Mouse (Mus musculus) kidney, embryonic 15.5 days (tissue): Measurements from ENCODE around the gene Gata5. TPM values are rescaled to one million over a fixed set of nuclear protein-coding genes. Genes with fewer than 3 reads are reported as not detected.

Experiments
- ATAC-seq: fragments of 200-750 bp; cut with Nextera tagmentation; replicated peaks from 2 replicates; pipeline ENCODE4 v1.8.0; 2017; ENCODE audit warnings: moderate TSS enrichment; ENCODE audit not compliant: low FRiP score
- H3K27ac ChIP-seq: fragments of 300-500 bp; sonication (generic); 2 replicates; pipeline ENCODE4 v1.5.1; 2015; ENCODE audit warnings: mild to moderate bottlenecking, inconsistent platforms
- H3K27me3 ChIP-seq: fragments of 300-500 bp; sonication (generic); 2 replicates; pipeline ENCODE4 v1.6.1; 2015; ENCODE audit warnings: inconsistent platforms
- H3K36me3 ChIP-seq: fragments of 300-500 bp; sonication (generic); 2 replicates; pipeline ENCODE4 v1.6.1; 2015; ENCODE audit warnings: inconsistent platforms
- H3K4me1 ChIP-seq: fragments of 300-500 bp; sonication (generic); 2 replicates; pipeline ENCODE4 v1.6.1; 2015; ENCODE audit warnings: inconsistent platforms
- H3K4me2 ChIP-seq: fragments of 300-500 bp; sonication (generic); 2 replicates; pipeline ENCODE4 v1.6.1; 2015; ENCODE audit warnings: moderate library complexity, mild to moderate bottlenecking, inconsistent platforms
- H3K4me3 ChIP-seq: fragments of 300-500 bp; sonication (generic); replicated peaks from 2 replicates; pipeline ENCODE4 v1.5.1; 2015; ENCODE audit warnings: mild to moderate bottlenecking, inconsistent platforms
- H3K9ac ChIP-seq: fragments of 300-500 bp; sonication (generic); 2 replicates; pipeline ENCODE4 v1.6.1; 2015; ENCODE audit warnings: mild to moderate bottlenecking, inconsistent platforms
- H3K9me3 ChIP-seq: fragments of 300-500 bp; sonication (generic); replicated peaks from 2 replicates; pipeline ENCODE4 v1.6.1; 2016; ENCODE audit warnings: inconsistent platforms
- WGBS: fragments of 180-500 bp; shearing (Covaris S2); methylation state at CpG from one replicate; pipeline ENCODE4 v1.1.7; 2015; ENCODE audit warnings: mixed read lengths; 5-methylcytosine and 5-hydroxymethylcytosine counted together
- polyA plus RNA-seq: library from polyadenylated mRNA; unstranded; fragments of >200 nt; fragmentation: Nextera tagmentation; extraction: Ambion mirVana; gene quantifications from 2 replicates; pipeline ENCODE4 v1.2.1, GENCODE M21; 2015

The Gata5 gene
- polyA plus RNA-seq, 1 experiment from 2014 or later, result 4.7 TPM

- 51% methylated on average over 2 of the region's 2 CpGs for WGBS
- H3K4me1 ChIP-seq, result peaks cover 32% of the 10 kb centered on the region
- no peaks in the 10 kb centered on the region for H3K9me3 ChIP-seq
- H3K36me3 ChIP-seq, result no peaks in the 10 kb centered on the region
- H3K9ac ChIP-seq, result no peak overlapping the region
- H3K27ac ChIP-seq, result no peak overlapping the region
- H3K4me3 ChIP-seq, result no peak overlapping the region
- H3K27me3 ChIP-seq, result peaks cover 34% of the 10 kb centered on the region
- no peak for ATAC-seq
- no peak overlapping the region for H3K4me2 ChIP-seq
These were observed 7.7 kb upstream of the Gata5 start for GRCm38 (mm10) chr2:180342189-180342588.

- Histone ChIP-seq H3K4me2 (no peak overlapping the region), H3K4me3 (no peak overlapping the region), H3K4me1 (peaks cover 33% of the 10 kb centered on the region), H3K9ac (no peak overlapping the region), H3K27me3 (peaks cover 42% of the 10 kb centered on the region), H3K36me3 (no peaks in the 10 kb centered on the region), H3K27ac (no peak overlapping the region), H3K9me3 (no peaks in the 10 kb centered on the region)
- WGBS, result 71% methylated on average over 8 of the region's 8 CpGs
- no peak for ATAC-seq
These were observed 6.7 kb upstream of the Gata5 start for GRCm38 (mm10) chr2:180341229-180341628.

DNA sequence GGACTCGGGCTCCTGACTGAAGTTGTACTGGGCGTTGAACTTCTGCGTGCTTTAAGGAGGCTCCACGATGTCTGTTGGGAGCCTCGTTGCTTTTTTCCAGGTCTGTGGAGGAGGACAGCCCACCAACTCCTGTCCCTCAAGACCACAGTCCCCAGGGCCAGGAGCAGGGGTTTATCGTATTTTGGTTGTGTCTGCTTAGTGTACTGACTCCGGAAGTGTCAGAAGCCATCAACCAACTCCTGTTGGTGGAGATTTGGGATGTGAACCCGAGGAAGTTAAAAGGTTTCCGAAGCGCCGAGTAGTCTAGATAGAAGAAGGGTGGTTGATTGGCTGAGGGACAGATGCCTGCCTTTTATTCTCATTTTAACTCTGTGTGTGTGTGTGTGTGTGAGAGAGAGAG lies 5.4 kb upstream of the Gata5 start:
- Histone ChIP-seq H3K27ac (no peak overlapping the region), H3K4me1 (peaks cover 36% of the 10 kb centered on the region), H3K4me2 (peak overlapping the region; percentile 10; the same call in 1 of the 2 replicates), H3K9ac (no peak overlapping the region), H3K36me3 (no peaks in the 10 kb centered on the region), H3K9me3 (no peaks in the 10 kb centered on the region), H3K4me3 (no peak overlapping the region), H3K27me3 (peaks cover 56% of the 10 kb centered on the region)
- ATAC-seq, result no peak
- WGBS, result 52% methylated on average over 11 of the region's 11 CpGs

DNA sequence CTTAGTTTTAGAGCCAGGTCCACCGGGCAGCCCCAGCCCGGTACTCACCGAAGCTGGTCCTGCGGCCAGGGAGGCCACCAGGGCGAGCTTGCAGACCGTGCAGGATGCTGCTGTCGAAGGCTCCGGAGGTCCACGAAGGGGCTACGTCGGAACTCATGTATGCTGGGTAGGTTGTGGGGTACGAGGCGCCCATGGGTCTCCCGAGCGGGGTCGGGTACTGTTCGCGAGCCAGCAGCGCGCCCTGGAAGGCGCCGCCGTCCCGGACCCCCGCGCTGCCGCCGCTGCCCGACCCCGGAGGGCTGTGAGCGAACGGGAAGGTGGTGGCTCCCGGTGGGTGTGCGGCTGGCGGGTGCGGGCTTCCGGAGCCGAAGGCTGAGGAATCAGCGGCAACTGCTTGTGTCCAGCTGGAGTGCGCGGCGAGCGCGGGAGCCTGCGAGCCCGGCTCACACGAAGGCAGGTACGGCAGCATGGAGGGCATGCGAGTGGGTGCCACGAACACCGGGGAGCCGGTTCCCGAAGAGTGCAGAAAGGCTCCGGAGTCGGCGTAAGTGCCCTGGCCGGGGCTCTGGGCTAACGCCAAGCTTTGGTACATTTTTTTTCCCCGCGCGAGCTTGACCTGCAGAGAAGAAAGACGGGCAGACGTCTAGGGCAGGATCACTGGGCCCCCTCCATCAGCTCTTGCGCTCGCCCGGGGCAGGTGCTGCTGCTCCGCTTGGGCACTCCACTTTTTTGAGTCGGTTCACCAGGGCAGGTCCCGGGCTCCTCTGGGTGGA lies 535 bp downstream of the Gata5 start:
- Histone ChIP-seq H3K9me3 (no peaks in the 10 kb centered on the region), H3K36me3 (no peaks in the 10 kb centered on the region), H3K9ac (peak overlapping the region; percentile 54), H3K4me3 (peak overlapping the region; percentile 55), H3K27ac (peak overlapping the region; percentile 32; the same call in 1 of the 2 replicates), H3K4me1 (peaks cover 27% of the 10 kb centered on the region), H3K27me3 (peaks cover 83% of the 10 kb centered on the region), H3K4me2 (peak overlapping the region; percentile 83)
- WGBS, result under 1% methylated on average over 69 of the region's 69 CpGs
- peak; percentile 31 for ATAC-seq

DNA sequence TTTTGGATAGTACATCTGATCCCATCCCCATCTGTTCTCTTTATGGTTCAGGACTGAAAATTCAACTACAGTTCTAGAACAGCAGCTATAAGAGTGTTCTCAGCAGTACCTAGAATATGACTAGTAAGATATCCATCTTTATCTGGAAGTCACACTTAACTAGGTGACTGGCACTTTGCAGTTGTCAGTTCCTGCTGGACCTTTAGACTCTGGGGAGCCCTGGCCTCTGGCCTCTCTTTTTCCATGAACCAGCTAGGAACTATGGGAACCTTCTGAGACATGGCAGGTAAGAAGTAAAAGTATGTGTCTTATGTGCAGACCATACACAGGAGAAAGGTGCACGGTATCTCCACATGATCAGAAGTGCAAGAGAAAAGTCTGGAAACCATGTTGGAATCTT lies 5.0 kb downstream of the Gata5 start:
- Histone ChIP-seq H3K27ac (no peak overlapping the region), H3K9me3 (no peaks in the 10 kb centered on the region), H3K36me3 (no peaks in the 10 kb centered on the region), H3K4me3 (no peak overlapping the region), H3K4me2 (no peak overlapping the region), H3K27me3 (peaks cover 42% of the 10 kb centered on the region), H3K9ac (no peak overlapping the region), H3K4me1 (peaks cover 22% of the 10 kb centered on the region)
- WGBS, result 100% methylated on average over 1 of the region's 1 CpGs
- ATAC-seq, result no peak

DNA sequence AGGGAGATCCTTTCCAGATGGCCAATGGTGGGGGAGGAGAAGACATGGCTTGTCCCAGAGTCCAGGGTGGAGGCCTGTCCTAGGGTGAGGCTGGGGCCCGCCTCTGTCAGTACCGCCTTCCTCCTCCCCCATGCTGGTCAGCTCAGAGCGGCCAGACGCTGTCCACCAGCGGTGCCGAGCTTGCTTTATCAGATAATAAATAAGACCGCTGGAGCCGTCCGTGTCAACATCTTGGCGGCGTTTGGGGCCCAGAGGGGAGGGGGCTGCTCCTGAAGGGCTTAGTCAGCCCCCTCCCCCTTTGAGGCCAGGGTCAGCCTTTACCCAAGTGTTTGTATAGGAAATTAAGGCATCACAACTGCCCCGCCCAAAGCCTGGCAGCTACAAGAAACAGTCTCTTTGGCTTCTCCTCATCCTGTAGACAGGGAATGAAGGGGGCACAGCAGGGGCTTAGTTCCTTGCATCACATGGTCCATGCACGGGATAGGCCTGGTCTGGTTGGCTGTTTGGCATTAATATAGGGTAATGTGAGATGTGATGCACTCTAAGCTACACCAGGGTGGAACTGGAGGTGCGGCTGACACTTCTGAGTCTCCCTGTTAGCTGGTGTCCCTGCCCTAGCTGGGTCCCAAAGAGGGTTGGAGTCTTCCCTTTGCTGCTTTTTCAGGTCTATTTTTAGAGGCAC lies 11.7 kb downstream of the Gata5 start:
- no peak overlapping the region for H3K4me3 ChIP-seq
- H3K9me3 ChIP-seq, result no peaks in the 10 kb centered on the region
- peak overlapping the region; percentile 34 for H3K4me2 ChIP-seq
- no peak overlapping the region for H3K9ac ChIP-seq
- peak; percentile 86 for ATAC-seq
- H3K27me3 ChIP-seq, result no peaks in the 10 kb centered on the region
- peak overlapping the region; percentile 56 for H3K27ac ChIP-seq
- 12% methylated on average over 13 of the region's 14 CpGs for WGBS
- no peaks in the 10 kb centered on the region for H3K36me3 ChIP-seq
- H3K4me1 ChIP-seq, result peaks cover 34% of the 10 kb centered on the region

DNA sequence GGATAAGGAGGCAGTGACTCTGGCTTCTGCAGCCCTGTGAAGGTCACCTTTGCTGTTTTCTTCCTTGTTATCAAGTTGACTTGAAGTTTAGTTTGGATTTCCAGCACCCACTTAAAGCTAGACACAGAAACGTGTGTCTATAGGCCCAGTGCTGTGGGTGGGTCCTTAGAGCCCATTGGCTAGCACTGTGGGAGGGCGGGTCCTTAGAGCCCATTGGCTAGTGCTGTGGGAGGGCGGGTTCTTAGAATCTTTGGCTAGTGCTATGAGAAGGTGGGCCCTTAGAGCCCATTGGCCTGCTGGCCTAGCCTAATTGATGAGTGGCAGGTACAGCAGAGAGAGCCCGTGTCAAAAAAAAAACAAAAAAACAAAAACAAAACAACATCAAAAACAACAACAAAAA lies 14.3 kb downstream of the Gata5 start:
- Histone ChIP-seq H3K9ac (no peak overlapping the region), H3K36me3 (no peaks in the 10 kb centered on the region), H3K27ac (no peak overlapping the region), H3K4me2 (no peak overlapping the region), H3K9me3 (no peaks in the 10 kb centered on the region), H3K4me1 (peaks cover 30% of the 10 kb centered on the region), H3K27me3 (no peaks in the 10 kb centered on the region), H3K4me3 (no peak overlapping the region)
- no peak for ATAC-seq
- WGBS, result 78% methylated on average over 4 of the region's 4 CpGs

DNA sequence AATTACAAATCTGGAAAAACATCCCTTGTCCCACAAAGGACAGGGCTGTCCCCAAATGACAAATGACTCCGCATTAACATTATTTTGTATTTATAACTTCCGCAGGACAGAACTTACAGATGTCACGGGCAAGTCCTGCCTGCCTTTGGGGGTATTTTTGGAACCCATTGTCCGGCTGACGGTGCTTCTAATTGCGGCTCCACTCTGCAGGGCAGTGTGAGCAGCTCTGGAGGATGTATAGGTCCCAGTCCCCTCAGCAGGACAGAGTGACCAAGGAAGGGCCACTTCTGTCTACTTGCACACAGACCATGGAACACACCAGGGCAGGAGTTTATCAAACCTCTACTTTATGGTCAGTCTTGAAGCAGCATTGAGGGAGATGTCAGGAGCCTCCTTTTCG lies 16.9 kb downstream of the Gata5 start:
- Histone ChIP-seq H3K4me1 (peaks cover 22% of the 10 kb centered on the region), H3K4me2 (no peak overlapping the region), H3K4me3 (no peak overlapping the region), H3K27ac (peak overlapping the region; percentile 34; the same call in 1 of the 2 replicates), H3K9me3 (no peaks in the 10 kb centered on the region), H3K27me3 (no peaks in the 10 kb centered on the region), H3K9ac (no peak overlapping the region), H3K36me3 (no peaks in the 10 kb centered on the region)
- ATAC-seq, result 0 out of 2 replicates have a peak, but pooled peaks have one; percentile 15
- WGBS, result 57% methylated on average over 7 of the region's 7 CpGs

DNA sequence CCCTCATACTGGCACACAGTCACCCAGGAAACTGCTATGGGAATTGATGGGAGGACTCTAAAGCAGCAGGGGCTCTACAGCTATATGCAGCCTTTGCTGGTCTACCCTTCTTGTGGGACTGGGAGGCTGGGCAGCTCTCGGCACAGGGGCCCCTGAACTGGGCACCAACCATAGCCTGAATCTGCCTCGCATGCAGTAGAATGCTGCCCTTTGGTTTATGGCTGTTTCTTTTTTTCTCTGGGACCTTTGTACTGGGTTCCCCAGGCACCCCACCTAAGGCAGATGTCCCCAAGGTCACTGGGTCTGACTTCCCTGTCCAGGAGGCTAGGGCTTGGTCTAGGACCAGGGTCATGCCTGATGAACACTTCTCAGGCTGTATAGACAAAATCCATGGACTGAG lies 20.2 kb downstream of the Gata5 start:
- no peak overlapping the region for H3K4me2 ChIP-seq

GRCm38 (mm10) chr2:180311147-180311546 lies 23.4 kb downstream of the Gata5 start:
- Histone ChIP-seq H3K4me3 (no peak overlapping the region), H3K9me3 (no peaks in the 10 kb centered on the region), H3K27ac (no peak overlapping the region), H3K9ac (no peak overlapping the region), H3K4me2 (no peak overlapping the region), H3K27me3 (no peaks in the 10 kb centered on the region), H3K4me1 (no peaks in the 10 kb centered on the region), H3K36me3 (no peaks in the 10 kb centered on the region)
- WGBS, result 81% methylated on average over 4 of the region's 4 CpGs
- no peak for ATAC-seq

More for the DNA sequence above, 20.2 kb downstream of the Gata5 start:
- WGBS, result 79% methylated on average over 2 of the region's 2 CpGs
- Histone ChIP-seq H3K27me3 (no peaks in the 10 kb centered on the region), H3K4me3 (no peak overlapping the region), H3K9ac (no peak overlapping the region), H3K27ac (no peak overlapping the region), H3K36me3 (no peaks in the 10 kb centered on the region), H3K4me1 (peaks cover 12% of the 10 kb centered on the region), H3K9me3 (no peaks in the 10 kb centered on the region)
- ATAC-seq, result no peak

- Histone ChIP-seq H3K4me1 (peaks cover 7% of the 10 kb centered on the region; the same call in 1 of the 2 replicates), H3K27ac (no peak overlapping the region)
- no peak for ATAC-seq
These were observed 26.8 kb downstream of the Gata5 start for GRCm38 (mm10) chr2:180307680-180308079.

GRCm38 (mm10) chr2:180306423-180307168 lies 27.9 kb downstream of the Gata5 start:
- H3K4me1 ChIP-seq, result peaks cover 7% of the 10 kb centered on the region; the same call in 1 of the 2 replicates
- no peak overlapping the region for H3K27ac ChIP-seq
- 76% methylated on average over 8 of the region's 8 CpGs for WGBS
- no peak; the same call in 1 of the 2 replicates for ATAC-seq
- H3K9ac ChIP-seq, result no peak overlapping the region
- no peaks in the 10 kb centered on the region for H3K36me3 ChIP-seq
- H3K4me3 ChIP-seq, result no peak overlapping the region
- no peaks in the 10 kb centered on the region for H3K9me3 ChIP-seq
- no peak overlapping the region for H3K4me2 ChIP-seq
- H3K27me3 ChIP-seq, result no peaks in the 10 kb centered on the region

More at GRCm38 (mm10) chr2:180307680-180308079, 26.8 kb downstream of the Gata5 start:
- WGBS, result 52% methylated on average over 2 of the region's 2 CpGs
- Histone ChIP-seq H3K27me3 (no peaks in the 10 kb centered on the region), H3K4me3 (no peak overlapping the region), H3K9me3 (no peaks in the 10 kb centered on the region), H3K9ac (no peak overlapping the region), H3K4me2 (no peak overlapping the region), H3K36me3 (no peaks in the 10 kb centered on the region)
